Mouse (Mus musculus) erythroid progenitor cell, adult 5-6 weeks (primary cell): ENCODE measurements around the gene Fbxl5. TPM values are rescaled to one million over a fixed set of nuclear protein-coding genes. Genes with fewer than 3 reads are reported as not detected.

ENCODE experiments used
- ATAC-seq: replicated peaks from 2 replicates; pipeline ENCODE4 v1.8.0; 2016; ENCODE audit warnings: moderate number of reproducible peaks, mild to moderate bottlenecking, moderate TSS enrichment, inconsistent platforms; ENCODE audit not compliant: poor library complexity, low FRiP score, severe bottlenecking
- total RNA-seq, 2 experiments: library from RNA; stranded (forward) in 1 of 2; stranded (reverse) in 1 of 2; fragments of 150-400 nt in 1 of 2; fragments of 186-747, 209-891 nt in 1 of 2; gene quantifications; 2 replicates each; pipeline versions ENCODE4 v1.2.3 to v1.2.4; 2015 to 2017; ENCODE audit warnings: low replicate concordance in 2 of 2

The Fbxl5 gene
- total RNA-seq, 2 experiments from 2014 or later = 14.6 to 21.8 TPM

GRCm38 (mm10) chr5:43837372-43837771, 15.9 kb upstream of the Fbxl5 start:
- no peak for ATAC-seq

- no peak for ATAC-seq
These were observed 15.2 kb upstream of the Fbxl5 start for GRCm38 (mm10) chr5:43836590-43836989.

GRCm38 (mm10) chr5:43827366-43827765, 5.9 kb upstream of the Fbxl5 start:
- no peak for ATAC-seq

GRCm38 (mm10) chr5:43826883-43827282, 5.4 kb upstream of the Fbxl5 start:
- no peak for ATAC-seq

GRCm38 (mm10) chr5:43824580-43824979, 3.1 kb upstream of the Fbxl5 start:
- ATAC-seq = no peak

- no peak for ATAC-seq
These were observed 1.4 kb upstream of the Fbxl5 start for GRCm38 (mm10) chr5:43822824-43823223.

- no peak for ATAC-seq
These were observed 761 bp upstream of the Fbxl5 start for GRCm38 (mm10) chr5:43822199-43822598.

- no peak for ATAC-seq
These were observed 653 bp downstream of the Fbxl5 start for GRCm38 (mm10) chr5:43820785-43821184.

- no peak for ATAC-seq
These were observed 2.7 kb downstream of the Fbxl5 start, which contains the start of gene Bst1 for GRCm38 (mm10) chr5:43818695-43819094. TSS of gene Bst1 (plus strand) at chr5:43818885.

- no peak for ATAC-seq
These were observed 5.7 kb downstream of the Fbxl5 start for GRCm38 (mm10) chr5:43815769-43816168.

GRCm38 (mm10) chr5:43814536-43814935, 6.9 kb downstream of the Fbxl5 start:
- no peak for ATAC-seq

GRCm38 (mm10) chr5:43810427-43811062, 10.9 kb downstream of the Fbxl5 start:
- no peak for ATAC-seq

GRCm38 (mm10) chr5:43807744-43808696, 13.4 kb downstream of the Fbxl5 start:
- ATAC-seq = no peak

- ATAC-seq = no peak
These were observed 14.5 kb downstream of the Fbxl5 start for GRCm38 (mm10) chr5:43806914-43807313.

GRCm38 (mm10) chr5:43806340-43806739, 15.1 kb downstream of the Fbxl5 start:
- no peak for ATAC-seq

GRCm38 (mm10) chr5:43805401-43805800, 16.0 kb downstream of the Fbxl5 start:
- ATAC-seq = no peak

- ATAC-seq = no peak
These were observed 19.6 kb downstream of the Fbxl5 start for GRCm38 (mm10) chr5:43801798-43802197.

GRCm38 (mm10) chr5:43801253-43801652, 20.2 kb downstream of the Fbxl5 start:
- ATAC-seq = no peak

- ATAC-seq = no peak
These were observed 20.7 kb downstream of the Fbxl5 start for GRCm38 (mm10) chr5:43800700-43801099.

- no peak for ATAC-seq
These were observed 21.9 kb downstream of the Fbxl5 start for GRCm38 (mm10) chr5:43799530-43799929.

GRCm38 (mm10) chr5:43792354-43792753, 29.1 kb downstream of the Fbxl5 start:
- no peak for ATAC-seq
